Comparison of ENCODE assay signal across 15 mouse cellular contexts in the genomic region with DNA sequence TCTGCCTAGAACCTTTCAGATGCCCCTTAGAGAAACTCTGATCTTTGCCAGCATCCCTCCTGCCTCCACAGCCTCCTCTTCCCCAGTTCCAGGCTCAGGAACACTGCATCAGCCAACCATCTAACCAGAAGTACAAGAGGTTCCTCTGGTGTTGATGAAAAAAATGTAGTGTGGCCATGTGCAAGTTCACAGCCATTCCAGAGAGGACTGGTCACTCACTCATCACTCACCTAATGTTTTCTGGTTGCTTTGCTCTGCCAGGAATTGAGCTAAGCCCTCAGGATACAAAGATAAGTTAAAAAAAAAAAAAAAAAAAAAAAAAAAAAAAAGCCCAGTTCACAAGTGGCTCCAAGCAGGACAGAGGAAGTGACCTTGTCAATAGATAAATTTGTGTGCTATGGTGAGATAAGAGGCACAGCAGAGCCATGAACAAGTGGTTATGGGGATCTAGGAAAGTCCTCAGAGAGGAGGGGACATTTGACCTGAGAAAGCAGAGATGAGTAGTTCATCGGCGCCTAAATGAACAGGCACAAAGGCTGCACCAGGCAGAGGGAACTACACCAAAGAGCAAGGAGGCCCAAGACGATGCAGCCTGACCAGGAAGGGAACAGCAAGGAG. TPM values are rescaled to one million over a fixed set of nuclear protein-coding genes. Genes with fewer than 3 reads are reported as not detected.
DNase-seq lines count a peak whose midpoint lies in the region; ATAC-seq and TF ChIP-seq lines count a peak whose summit lies in the region.
"Had no signal": no experiment of that assay in that cellular context is flagged by ENCODE, and none has a peak within 500 bp of the region (broad histone marks: within the 10 kb centered on the region; RNA-seq: fewer than 3 reads in every experiment).

No protein-coding gene starts in this region.

- 0 out of 2 replicates have a peak, but pooled peaks have one; percentile 12 for ATAC-seq in heart, embryonic 16.5 days (replicated peaks; ENCODE audit: extremely low read depth, insufficient read depth, low FRiP score)
- ATAC-seq in hematopoietic stem cell, adult 5-6 weeks (replicated peaks in 1 of 2; ENCODE audit: insufficient read depth in 1 of 2, low FRiP score in 2 of 2, low TSS enrichment in 1 of 2, low read depth in 1 of 2, poor library complexity in 2 of 2, severe bottlenecking in 2 of 2): peak; percentile 14 to 33; a peak in 2 of 4 replicates
- ATAC-seq in hindbrain, postnatal 0 days: no peak
- ATAC-seq: forebrain, postnatal 0 days had no signal

- no peaks in the 10 kb centered on the region for H3K27me3 ChIP-seq in heart, embryonic 16.5 days (ENCODE audit: control insufficient read depth, insufficient read depth, low read length)
- 0 out of 2 replicates have a peak, but pooled peaks cover 4% of the 10 kb centered on the region for H3K27me3 ChIP-seq in hindbrain, postnatal 0 days (ENCODE audit: insufficient read depth, low read length)
- H3K27me3 ChIP-seq: neural tube, embryonic 12.5 days had no signal

- no peak overlapping the region for H3K4me2 ChIP-seq in heart, embryonic 16.5 days (ENCODE audit: low read depth, low read length)
- no peak overlapping the region for H3K4me2 ChIP-seq in hindbrain, postnatal 0 days (ENCODE audit: low read depth, low read length)
- H3K4me2 ChIP-seq: lung, embryonic 14.5 days; neural tube, embryonic 12.5 days had no signal

- no peak for TF ChIP-seq CTCF in hindbrain, postnatal 0 days (IDR thresholded peaks at IDR 0.05; ENCODE audit: low read depth)

- no peaks in the 10 kb centered on the region for H3K36me3 ChIP-seq in heart, embryonic 16.5 days (ENCODE audit: control insufficient read depth, insufficient read depth)
- no peaks in the 10 kb centered on the region for H3K36me3 ChIP-seq in hindbrain, postnatal 0 days (ENCODE audit: insufficient read depth, low read length)
- H3K36me3 ChIP-seq: neural tube, embryonic 12.5 days had no signal

- DNase-seq in heart, postnatal 14 days: no peak
- DNase-seq in 3T3-L1 (ENCODE audit: low read depth, low spot score) (peak; percentile 62), 416B (ENCODE audit: low read depth) (peak; percentile 93)
- no peak for DNase-seq in right cerebral cortex, adult 2 months (ENCODE audit: low spot score in 2 of 2)
- DNase-seq in hindbrain, postnatal 0 days (ENCODE audit: low spot score): no peak
- DNase-seq: cerebellum, adult 8-10 months; forebrain, postnatal 0 days; lung, embryonic 14.5 days; thymus, postnatal 14 days had no signal

- intact Hi-C loops in heart, postnatal 14 days (cut with DNase I): no loop called here

- no peak overlapping the region for H3K4me3 ChIP-seq in heart, embryonic 16.5 days (ENCODE audit: low read length)
- no peak overlapping the region for H3K4me3 ChIP-seq in hindbrain, postnatal 0 days (ENCODE audit: low read length)
- H3K4me3 ChIP-seq: neural tube, embryonic 12.5 days had no signal

- H3K9ac ChIP-seq in heart, embryonic 16.5 days (ENCODE audit: low read length): no peak overlapping the region
- no peak overlapping the region for H3K9ac ChIP-seq in hindbrain, postnatal 0 days (replicated peaks; ENCODE audit: low read length)
- H3K9ac ChIP-seq: forebrain, postnatal 0 days; lung, embryonic 14.5 days; neural tube, embryonic 12.5 days had no signal

- WGBS in heart, embryonic 16.5 days: 25% methylated on average over 3 of the region's 3 CpGs
- 85% methylated on average over 3 of the region's 3 CpGs for WGBS in hindbrain, postnatal 0 days

- peaks cover 17% of the 10 kb centered on the region for H3K4me1 ChIP-seq in heart, embryonic 16.5 days (ENCODE audit: control insufficient read depth, insufficient read depth, low read length)
- peaks cover 14% of the 10 kb centered on the region; the same call in 1 of the 2 replicates for H3K4me1 ChIP-seq in hindbrain, postnatal 0 days (ENCODE audit: insufficient read depth, low read length)

- H3K27ac ChIP-seq in heart, embryonic 16.5 days (ENCODE audit: low read length): peak overlapping the region; percentile 54
- no peak overlapping the region for H3K27ac ChIP-seq in hindbrain, postnatal 0 days
- H3K27ac ChIP-seq: neural tube, embryonic 12.5 days had no signal

- no peaks in the 10 kb centered on the region for H3K9me3 ChIP-seq in heart, embryonic 16.5 days (replicated peaks; ENCODE audit: control insufficient read depth, low read length)
- H3K9me3 ChIP-seq in hindbrain, postnatal 0 days (ENCODE audit: low read length): no peaks in the 10 kb centered on the region
- H3K9me3 ChIP-seq: megakaryocyte, embryonic 14.5 days; neural tube, embryonic 12.5 days had no signal

RNA-seq across cellular contexts. Expression of gene Slc26a9, which starts 10.5 kb away (rescaled TPM):
- polyA plus RNA-seq in heart, embryonic 16.5 days (2015; fragmentation: Nextera tagmentation; extraction: Ambion mirVana): 0.07 and 0.80 TPM in 2 replicates
- total RNA-seq in heart, postnatal 14 days (2021): not detected
- total RNA-seq in hematopoietic stem cell, adult 5-6 weeks (2017): not detected in 2 replicates
- 0.07 and 0.37 TPM in 2 replicates for total RNA-seq in hindbrain, postnatal 0 days (2014; rRNA removed)
- 0.09 and 0.10 TPM in 2 replicates for polyA plus RNA-seq in hindbrain, postnatal 0 days (2015; fragmentation: Nextera tagmentation; extraction: Ambion mirVana)
- total RNA-seq: gastrocnemius, postnatal 10 days; heart, postnatal 36 days had no signal
- polyA plus RNA-seq: neural tube, embryonic 12.5 days had no signal

RNA-seq across cellular contexts. Expression of gene Pm20d1, which starts 42.9 kb away (rescaled TPM):
- polyA plus RNA-seq in heart, embryonic 16.5 days (2015; fragmentation: Nextera tagmentation; extraction: Ambion mirVana): 2.0 and 2.6 TPM in 2 replicates
- 1 to 10 TPM; 4.4 TPM for total RNA-seq in heart, postnatal 14 days (2021)
- total RNA-seq in hematopoietic stem cell, adult 5-6 weeks (2017): not detected in 2 replicates
- 0.04 and 0.63 TPM in 2 replicates for total RNA-seq in hindbrain, postnatal 0 days (2014; rRNA removed)
- polyA plus RNA-seq in hindbrain, postnatal 0 days (2015; fragmentation: Nextera tagmentation; extraction: Ambion mirVana): 0.54 and 0.60 TPM in 2 replicates

Comparison
In these comparisons a context has a peak if more than half of its experiments do, and no peak if none do; other contexts are left out.
1. DNase-seq: peak in 3T3-L1 (single experiment) and 416B (single experiment); none in heart, postnatal 14 days (0 of 2), right cerebral cortex, adult 2 months (0 of 2) and hindbrain, postnatal 0 days (single experiment).